Mouse (Mus musculus) lung, postnatal 4 days (tissue): ENCODE data around the gene Ubac2.

Source experiments
- DNase-seq, 2 experiments: peaks; one replicate each; pipeline ENCODE4 v3.0.0; 2021

Ubac2 gene

DNA sequence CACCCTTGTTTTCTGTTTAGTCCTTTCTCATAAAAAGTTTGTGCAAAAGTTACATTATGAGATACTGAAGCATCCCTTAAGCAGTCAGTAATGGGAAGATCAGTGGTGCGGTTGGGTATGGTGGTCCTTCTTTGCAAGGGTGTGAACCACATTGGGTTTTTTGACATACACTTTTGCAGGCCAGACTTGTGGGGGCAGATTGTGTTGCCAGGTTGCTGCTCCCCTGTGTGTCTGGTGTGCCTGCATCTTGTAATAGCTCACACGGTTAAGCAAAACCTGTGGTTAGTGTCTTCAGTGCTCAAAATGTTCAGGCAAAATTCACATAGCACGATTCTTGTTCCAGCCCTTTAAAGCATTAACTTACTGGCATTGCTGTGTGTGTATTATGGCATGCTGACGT lies 16.9 kb downstream of the Ubac2 start:
- DNase-seq, result no peak

DNA sequence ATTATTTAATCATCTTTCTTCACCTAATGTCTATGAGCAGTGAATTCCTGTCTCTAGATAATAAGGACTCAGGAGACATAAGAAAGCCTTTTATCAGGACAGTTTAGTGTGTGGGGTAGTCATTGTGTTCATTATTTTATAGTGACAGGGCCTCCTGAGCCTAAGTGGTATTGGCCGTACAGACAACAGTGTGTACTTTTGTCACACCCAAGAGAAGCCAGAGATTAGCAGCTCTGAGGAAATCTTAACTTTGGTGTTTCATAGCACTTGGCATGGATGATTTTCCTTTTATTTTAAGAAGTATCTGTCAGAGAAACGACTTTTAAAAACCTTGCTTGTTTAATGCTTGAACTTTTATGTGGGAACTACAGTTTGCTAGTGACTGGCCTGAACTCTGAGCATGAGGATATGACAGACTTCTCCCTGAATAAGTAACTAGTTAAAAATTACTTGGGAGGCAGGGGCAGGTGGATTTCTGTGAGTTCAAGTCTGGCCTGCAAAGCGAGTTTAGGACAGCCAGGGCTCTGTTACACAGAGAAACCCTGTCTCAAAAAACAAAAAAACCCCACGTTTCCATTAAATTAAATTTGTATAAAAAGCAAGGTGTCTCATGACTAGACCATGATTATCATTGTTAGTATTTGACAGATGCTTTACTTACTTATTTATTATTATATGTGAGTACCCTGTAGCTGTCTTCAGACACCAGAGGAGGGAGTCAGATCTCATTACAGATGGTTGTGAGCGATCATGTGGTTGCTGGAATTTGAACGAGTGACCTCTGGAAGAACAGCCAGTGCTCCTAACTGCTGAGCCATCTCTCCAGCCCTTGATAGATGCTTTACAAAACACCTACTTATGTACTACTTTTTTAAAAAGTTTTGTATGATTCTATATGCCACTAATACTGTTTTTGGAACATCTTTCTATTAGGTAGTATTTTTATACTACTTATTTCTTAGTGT lies 18.0 kb downstream of the Ubac2 start:
- DNase-seq, result no peak

DNA sequence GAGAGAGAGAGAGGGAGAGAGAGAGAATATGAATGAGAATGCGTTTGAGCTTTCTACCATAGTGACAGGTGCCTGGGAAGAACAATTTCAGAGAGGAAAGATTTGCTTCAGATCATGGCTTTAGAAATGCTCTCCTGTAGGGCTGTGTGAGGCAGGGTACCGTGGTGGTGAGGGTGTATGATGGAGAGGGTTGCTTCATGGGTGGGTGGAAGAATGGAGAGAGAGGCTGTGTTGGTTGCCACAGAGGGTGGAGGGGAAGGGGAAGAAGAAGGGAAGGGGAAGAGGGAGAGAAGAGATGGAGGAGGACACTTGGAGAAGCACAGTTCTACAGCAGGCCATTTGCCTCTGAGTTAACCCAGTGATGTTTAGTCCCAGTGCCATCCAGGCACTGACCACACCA lies 19.4 kb downstream of the Ubac2 start:
- no peak for DNase-seq

DNA sequence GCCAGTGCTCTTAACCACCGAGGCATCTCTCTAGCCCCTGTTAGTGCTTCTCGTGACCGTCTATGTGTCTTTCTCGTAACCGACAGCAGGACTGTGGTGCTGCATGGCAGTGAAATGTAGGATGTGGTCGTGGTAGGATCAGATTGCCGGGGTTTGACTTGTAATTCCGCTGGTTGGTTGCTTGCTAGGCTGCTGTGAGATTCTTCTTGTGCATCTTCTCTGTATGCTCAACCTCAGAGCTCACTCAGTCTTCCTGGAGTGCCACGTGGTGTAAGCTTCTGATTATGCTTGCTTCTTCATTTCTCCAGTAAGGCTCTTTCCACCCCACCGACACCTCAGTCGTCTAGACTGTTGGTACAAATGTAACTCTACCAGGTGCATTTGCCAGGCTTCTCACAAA lies 20.1 kb downstream of the Ubac2 start:
- no peak for DNase-seq

DNA sequence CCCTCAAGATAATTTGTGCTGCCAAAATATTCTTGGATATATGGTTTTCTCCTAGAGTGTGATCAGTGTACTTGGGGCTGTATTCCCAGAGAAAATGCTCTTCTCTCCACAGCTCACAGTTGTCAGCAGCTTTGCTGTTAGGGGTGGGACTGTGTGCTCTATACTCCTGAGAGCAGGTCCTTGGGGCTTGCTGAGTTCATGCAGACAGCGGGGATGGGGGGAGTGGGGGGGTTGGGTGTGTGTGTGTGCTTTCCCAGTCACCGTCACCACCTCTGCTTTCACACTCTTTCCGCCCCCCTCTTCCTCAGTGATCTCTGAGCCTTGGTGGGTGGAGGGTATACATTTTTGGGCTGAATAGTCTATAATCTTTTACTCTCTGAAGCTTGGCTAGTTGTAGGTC lies 20.7 kb downstream of the Ubac2 start:
- no peak for DNase-seq

DNA sequence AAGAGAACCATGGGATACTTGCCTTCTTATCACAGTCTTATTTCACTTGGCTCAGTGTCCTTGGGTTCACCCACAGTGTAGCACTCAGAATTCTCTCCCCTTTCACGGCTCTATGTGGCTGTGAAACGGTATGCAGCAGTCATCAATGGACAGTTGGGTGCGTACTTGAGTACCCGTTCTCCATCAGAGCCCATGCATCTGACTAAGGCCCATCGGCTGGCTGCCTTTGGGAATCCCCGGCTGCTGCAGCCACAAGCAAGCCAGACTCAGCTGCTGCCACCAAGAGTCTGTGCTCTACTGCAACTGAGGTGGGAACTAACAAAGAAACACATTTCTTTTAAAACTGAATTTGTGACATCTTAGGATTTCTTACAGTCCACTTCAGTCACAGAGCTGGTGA lies 23.1 kb downstream of the Ubac2 start:
- DNase-seq, result no peak

DNA sequence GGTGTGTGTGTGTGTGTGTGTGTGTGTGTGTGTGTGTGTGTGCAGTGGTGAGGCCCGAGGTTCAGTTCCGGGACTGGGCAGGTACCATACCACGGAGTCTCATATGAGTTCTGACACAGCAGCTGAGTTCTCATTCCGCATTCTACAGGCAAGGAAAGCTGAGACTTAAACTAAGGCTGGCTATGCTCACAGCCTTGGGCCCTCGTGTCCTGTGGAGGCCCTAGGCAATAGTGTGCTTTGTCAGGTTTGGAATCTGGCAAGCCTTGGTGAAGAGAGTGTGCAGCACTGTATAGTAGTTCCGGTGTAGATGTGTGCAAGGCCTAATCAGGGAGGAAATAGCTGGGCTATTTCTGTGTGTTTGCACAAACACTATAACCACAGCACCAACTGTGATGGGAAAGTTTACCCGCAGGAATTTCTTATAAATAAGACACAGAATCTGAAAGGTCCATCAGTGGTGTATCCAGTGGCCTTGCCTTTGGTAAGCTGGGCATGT lies 25.0 kb downstream of the Ubac2 start:
- no peak for DNase-seq

DNA sequence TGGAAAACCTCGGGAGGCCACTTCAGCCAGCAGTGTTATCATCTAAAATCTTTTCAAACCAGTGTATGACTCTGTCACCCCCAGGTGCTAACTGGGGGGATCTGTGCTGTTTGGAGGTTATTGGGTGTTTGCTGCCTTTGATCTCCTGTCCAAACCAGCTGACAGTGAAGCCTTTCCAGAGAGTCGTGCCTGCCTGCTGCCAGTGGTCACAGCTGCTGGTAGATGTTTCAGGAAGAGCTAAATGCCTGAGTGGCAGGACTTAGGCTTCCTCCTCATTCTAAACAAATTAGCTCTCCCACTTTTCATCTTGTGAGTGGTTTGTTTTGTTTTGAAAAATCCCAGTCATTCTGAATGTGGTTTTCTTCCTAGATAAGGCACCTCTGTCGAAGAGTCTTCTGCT lies 26.3 kb downstream of the Ubac2 start:
- peak in 1 of 2 experiments; percentile 48 for DNase-seq

DNA sequence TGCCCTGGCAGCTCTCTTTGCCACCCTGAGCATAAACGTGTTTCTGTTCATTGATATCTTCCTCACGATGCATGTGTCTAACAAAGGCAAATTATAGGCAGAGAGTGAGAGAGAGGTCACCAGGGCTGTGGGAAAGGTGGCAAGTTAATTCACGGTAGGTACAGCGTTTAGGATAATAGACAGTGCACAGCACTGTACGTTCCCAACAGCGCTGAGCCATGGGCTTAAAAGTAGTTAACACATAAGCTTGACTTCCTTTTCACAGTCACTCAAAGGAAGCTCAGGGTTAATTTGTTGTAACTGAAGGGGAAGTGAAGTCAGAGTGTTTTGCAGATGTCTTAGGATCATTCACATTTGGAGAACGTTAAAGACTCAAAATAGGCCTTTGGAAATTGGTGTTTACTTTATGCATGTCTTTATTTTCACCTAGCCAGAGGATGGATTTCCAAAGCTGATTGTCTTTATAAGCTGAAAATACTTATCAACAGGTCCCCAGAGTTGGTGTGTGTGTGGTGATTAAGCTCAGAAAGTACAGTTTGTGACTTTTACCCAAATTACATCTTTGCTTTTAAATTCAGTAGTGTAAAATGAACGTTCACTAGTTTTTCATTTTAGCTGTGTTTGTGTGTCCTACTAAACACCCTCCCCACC lies 28.0 kb downstream of the Ubac2 start:
- no peak for DNase-seq

DNA sequence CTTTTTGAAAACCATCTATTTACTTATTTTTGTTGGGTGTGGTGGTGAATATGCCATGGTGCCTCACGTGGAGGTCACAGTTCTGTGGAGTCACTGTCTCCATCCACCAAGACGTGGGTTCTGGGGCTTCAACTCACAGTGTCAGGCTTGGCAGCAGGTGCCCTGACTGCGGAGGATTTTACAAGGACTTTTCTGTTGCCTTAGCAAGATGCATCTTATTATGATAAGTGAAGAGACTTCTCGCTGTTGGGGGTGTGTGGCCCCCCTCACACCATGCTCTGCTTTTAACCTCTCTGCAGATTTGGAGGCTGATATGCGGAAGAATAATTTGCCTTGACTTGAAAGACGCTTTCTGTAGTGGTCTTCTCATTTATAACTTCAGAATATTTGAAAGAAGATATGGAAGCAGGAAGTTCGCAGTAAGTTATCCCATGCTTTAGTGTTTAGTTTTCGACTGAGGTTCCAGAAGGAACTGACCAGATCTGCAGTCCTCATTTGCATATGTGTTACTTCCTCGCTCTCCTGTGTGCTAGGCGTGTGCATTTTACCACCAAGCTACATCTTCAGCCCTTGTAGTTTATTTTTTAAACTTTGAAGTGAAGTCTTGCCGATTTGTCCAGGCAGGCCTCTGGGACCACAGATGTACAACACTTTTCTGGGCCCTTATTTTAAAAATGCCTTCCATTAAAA lies 28.7 kb downstream of the Ubac2 start:
- DNase-seq, result no peak

DNA sequence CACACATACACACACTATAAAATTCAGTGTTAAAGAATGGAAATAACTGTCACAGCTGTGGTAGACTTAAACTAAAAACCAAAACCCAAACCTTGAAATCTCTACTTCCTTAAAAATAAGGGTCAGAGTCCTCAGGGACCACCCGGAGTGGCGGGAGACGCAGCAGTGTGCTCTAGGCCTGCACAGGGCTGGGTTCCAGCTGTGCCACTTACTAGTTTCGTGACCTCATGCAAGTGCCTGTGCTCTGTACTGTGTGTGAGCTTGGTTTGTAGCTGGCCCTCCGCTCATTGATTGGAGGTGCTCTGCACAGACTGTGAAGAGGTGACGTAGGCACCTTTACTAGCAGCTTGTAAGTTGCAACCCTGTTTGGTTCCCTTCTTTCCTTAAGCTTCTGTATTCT lies 31.4 kb downstream of the Ubac2 start:
- no peak for DNase-seq

DNA sequence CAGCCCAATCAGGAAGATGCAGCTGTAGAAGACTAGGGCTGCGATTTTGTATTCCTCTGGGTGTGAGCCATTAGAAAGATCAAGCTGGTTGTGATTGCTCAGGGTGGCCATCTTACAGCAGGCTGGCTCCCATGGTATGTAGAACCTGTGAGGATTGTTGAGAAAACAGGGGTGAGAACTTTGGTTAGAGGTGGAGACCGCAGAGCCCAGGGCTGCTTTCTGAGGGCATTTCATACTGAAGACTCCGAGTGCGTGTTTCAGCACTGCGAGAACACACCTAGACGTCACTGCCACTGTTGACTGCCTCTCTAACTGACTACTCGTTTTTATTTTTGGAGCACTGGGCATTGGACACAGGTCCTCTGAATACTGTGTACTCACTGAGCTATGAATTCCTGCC lies 34.1 kb downstream of the Ubac2 start:
- DNase-seq, result no peak

DNA sequence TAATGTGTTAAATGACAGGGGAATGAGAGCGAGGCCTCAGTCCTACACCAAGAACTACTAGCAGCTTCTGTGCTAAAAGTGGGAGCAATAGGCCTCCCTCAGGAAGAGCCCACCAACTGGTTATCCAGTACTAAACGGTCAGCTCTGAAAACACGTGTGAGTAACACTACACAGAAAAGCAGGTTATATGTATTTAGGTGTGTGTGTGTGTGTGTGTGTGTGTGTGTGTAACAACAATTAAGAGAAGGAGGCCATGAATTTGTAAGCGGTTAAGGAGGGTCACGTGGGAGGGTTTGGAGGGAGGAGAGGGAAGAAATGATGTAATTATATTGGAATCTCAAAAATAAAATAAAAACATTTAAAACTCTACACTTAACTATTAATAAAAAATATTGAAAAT lies 36.7 kb downstream of the Ubac2 start:
- DNase-seq, result no peak

DNA sequence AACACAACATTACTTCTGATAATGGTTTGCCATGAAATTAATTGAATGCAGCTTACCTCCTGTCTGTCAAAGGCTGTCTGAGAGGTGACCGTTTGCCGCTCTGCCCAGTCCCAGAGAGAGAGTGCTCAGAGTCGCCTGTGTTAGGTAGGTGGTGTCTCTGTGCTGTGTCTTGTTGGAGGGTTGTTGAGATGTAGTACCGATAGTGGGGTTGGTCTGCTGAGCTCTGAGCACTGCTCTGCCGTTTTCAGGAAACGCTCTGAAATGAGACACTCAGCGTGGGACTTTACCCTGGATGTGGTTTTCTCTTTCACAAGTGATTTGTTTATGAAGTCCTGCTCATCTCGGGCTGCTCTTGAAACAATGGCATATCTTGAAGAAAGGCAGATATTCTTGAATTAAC lies 37.2 kb downstream of the Ubac2 start, which contains the start of gene Gpr18:
Gene Gpr18 (minus strand): TSS at position 161 of the 400 bp plus-strand sequence.
- peak in 1 of 2 experiments; percentile 36 for DNase-seq

DNA sequence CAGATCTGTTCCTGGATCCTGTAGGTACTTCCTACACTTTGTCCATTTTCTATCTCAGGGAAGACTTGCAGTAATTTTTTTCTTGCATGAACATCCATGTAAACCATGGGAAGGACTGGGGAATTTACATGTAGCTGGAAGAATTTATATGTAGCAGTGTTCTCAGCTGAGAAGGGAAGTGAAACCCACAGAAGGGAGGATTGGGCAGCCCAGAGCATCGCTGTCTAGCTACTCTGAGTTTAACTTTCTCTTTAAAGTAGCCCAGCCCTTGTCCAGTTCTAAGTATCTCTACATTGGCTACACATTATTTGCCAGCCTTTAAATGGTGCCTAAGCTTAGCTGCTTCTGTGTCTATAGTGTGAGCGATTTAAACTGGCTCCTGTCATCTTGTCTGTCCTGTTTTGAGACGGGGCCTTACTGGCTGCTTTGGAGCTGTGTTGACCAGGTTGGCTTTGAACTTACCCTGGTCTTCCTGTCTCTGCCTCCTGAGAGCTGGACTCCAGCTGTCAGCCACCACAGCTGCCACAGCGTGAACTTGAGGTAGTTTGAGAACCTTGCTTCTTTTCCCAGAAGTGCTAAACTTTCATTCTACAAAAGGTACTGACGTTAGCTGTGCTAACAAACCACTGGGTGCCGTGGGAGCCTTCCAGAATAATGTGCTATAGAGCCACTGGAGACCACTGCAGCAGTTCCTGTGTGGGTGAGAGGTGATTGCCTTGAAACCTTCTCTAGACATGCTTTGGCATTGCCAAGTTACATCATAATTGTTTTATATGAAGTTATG lies 38.1 kb downstream of the Ubac2 start:
- no peak for DNase-seq

DNA sequence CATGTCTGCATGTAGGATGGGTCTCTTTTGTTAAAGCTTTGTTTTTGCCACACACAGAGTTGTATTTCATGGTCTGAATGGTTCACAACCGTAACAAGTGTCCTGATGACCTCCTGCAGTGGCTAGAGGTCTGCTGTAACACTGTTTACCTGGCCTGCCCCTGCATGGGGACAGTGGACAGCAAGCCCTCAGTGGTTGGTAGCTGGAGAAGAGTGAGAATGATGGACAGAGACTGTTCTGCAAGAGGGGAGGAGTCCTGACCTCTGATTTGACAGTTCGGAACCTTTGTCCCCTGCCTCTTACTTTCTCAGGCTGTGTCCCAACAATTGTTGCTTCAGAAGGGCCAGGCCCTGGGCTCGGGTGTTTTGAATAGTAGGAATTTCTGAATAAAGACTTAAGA lies 39.8 kb downstream of the Ubac2 start:
- DNase-seq, result no peak

DNA sequence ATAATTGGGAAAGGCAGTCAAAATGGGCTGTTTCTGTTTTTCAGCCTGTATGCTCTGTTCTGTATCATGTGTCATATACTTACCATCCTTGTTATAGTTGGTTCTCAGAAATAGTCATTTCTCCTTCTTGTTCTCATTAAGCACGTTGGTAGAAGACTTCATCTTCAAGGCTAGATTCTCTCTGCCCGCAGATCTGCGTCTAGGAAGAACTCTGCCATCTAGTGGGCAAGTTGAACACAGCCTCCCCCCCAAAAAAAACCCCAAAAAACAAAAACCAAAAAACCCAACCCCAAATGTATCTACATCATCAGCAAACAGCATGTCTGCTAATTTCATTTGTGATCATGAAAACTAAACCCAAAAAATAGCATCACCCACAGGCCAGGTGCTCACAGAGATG lies 41.3 kb downstream of the Ubac2 start:
- DNase-seq, result no peak

DNA sequence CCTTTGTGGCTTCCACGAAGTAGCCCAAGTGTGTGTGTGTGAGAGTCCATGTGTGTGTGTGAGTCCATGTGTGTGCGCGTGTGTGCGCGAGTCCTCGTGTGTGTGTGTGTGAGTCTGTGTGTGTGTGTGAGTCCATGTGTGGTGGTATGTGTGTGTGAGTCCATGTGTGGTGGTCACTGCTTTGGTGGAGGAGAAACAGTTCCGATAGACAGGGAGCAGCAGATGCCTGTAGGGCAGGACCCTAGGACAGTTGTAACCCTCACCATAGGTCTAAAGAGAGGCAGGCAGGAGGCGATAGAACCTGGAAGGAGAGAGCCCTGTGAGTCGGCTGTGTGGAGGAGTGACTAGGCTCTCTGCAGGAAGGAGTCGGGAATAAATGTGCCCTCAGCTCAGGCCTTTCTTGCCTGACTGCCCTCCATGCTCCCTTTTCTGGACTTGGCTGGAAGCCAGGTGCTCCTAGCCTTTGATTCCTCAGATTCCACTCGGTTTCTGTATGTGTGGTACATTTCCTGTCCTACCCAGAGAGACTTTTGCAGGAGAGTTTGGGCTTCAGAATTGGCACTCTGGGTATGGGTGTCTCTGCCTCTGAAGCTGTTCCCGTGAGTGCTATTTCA lies 42.2 kb downstream of the Ubac2 start:
- DNase-seq, result peak; percentile 54 to 69

DNA sequence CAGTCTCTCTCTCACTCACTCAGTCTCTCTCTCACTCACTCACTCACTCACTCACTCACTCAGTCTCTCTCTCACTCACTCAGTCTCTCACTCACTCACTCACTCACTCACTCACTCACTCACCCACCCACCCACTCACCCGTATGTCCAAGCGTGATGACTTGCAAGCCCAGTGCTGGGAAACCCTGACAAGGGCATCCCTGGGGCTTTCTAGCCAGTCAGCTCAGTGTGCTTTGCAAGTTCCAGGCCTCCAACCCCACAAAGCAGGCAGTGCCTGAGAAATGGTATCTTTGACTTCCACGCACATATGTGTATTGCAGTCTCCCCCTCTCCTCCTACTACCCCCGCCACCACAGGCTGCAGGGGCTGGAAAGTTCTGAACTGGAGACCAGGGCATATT lies 43.6 kb downstream of the Ubac2 start:
- DNase-seq, result no peak

DNA sequence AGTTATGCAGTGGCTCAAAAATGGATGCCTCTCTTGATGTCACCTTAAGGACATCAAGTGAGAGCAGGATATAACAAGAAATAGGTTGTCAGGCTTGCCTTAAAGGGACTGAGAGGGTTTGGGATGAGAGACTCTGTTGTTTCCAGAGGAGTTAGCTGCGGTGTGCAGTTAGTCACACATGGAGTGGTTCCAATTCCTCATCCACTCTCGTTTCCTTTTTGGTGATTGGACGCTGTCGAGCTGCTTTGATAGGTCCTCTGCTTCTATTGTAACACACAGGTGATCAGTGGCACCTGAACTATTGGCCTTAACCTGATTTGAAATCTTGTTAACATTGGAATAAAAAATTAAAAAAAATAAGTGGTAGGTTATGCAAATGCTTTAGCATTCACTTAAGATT lies 44.3 kb downstream of the Ubac2 start:
- DNase-seq, result no peak

DNA sequence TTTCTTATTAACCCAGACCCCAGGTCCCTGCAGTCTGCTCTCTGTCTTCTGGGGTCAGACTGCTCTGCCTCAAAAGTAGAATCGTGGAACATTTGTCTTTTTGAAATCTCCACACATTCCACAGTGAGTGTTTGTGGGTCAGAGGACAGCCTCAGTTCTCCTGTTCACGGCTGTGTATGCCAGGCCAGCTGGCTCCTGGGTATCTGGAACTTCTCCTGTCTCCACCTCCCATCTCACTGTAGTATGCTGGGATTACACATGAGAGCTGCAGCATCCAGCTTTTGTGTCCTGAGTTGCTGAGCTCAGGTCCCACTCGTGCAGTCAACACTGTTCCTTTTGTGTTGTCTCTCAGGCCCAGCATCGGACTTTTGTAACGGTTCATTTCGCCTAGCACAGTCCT lies 46.5 kb downstream of the Ubac2 start:
- no peak for DNase-seq

DNA sequence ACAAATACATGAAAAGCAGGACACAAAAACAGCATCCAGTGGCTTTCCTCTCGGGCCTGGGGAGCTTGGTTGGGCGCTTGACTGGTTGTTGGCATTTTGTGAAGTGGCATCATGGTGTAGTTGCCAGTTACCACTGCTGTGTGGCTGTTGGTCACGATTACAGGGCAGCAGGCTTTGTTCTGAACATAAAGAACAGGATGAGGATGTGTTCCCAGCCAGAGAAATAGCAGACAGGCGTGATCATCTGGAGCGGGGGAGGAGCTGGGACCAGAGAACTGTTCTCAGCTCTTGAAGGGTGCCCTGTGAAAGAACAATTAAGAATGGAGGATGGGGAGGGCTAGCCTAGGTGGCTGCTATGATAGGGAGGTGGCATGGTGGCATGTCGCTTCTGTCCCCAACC lies 48.5 kb downstream of the Ubac2 start:
- DNase-seq, result no peak
